Mouse (Mus musculus) hindbrain, embryonic 16.5 days (tissue): ENCODE measurements around the gene Rbck1. TPM values are rescaled to one million over a fixed set of nuclear protein-coding genes. Genes with fewer than 3 reads are reported as not detected.
"Not testable (repeated sequence)": the region's sequence is repeated elsewhere in the genome, so short reads cannot be mapped to it uniquely, and the experiment has no call there.

Experiments used
- ATAC-seq: fragments of 200-750 bp; cut with Nextera tagmentation; 2 replicates; pipeline ENCODE4 v1.8.0; 2017; ENCODE audit warnings: moderate TSS enrichment, moderate library complexity
- H3K27ac ChIP-seq: fragments of 300-500 bp; sonication (generic); 2 replicates; pipeline ENCODE4 v1.5.1; 2014; ENCODE audit warnings: low read depth, mild to moderate bottlenecking, control low read depth, low read length, moderate library complexity
- H3K27me3 ChIP-seq: fragments of 300-500 bp; sonication (generic); replicated peaks from 2 replicates; pipeline ENCODE4 v1.6.1; 2014; ENCODE audit warnings: low read length; ENCODE audit not compliant: control insufficient read depth, insufficient read depth
- H3K36me3 ChIP-seq: fragments of 300-500 bp; sonication (generic); 2 replicates; pipeline ENCODE4 v1.6.1; 2014; ENCODE audit warnings: mild to moderate bottlenecking, low read length, moderate library complexity, mixed read lengths; ENCODE audit not compliant: control insufficient read depth, insufficient read depth
- H3K4me1 ChIP-seq: fragments of 300-500 bp; sonication (generic); 2 replicates; pipeline ENCODE4 v1.6.1; 2014; ENCODE audit warnings: low read depth, low read length; ENCODE audit not compliant: control insufficient read depth, insufficient read depth
- H3K4me2 ChIP-seq: fragments of 300-500 bp; sonication (generic); 2 replicates; pipeline ENCODE4 v1.6.1; 2014; ENCODE audit warnings: mild to moderate bottlenecking, low read length, control low read depth, moderate library complexity
- H3K4me3 ChIP-seq: fragments of 300-500 bp; sonication (generic); 2 replicates; pipeline ENCODE4 v1.5.1; 2014; ENCODE audit warnings: mild to moderate bottlenecking, low read length, control low read depth, moderate library complexity
- H3K9ac ChIP-seq: fragments of 300-500 bp; sonication (generic); 2 replicates; pipeline ENCODE4 v1.6.1; 2014; ENCODE audit warnings: low read depth, mild to moderate bottlenecking, control low read depth, low read length, moderate library complexity
- H3K9me3 ChIP-seq: fragments of 300-500 bp; sonication (generic); 2 replicates; pipeline ENCODE4 v1.6.1; 2014; ENCODE audit warnings: mild to moderate bottlenecking, low read length, moderate library complexity; ENCODE audit not compliant: control insufficient read depth
- WGBS: fragments of 180-500 bp; shearing (Covaris S2); extraction: QIAGEN DNeasy Blood & Tissue Kit; methylation state at CpG from one replicate; pipeline ENCODE4 v1.1.7; 2014; 5-methylcytosine and 5-hydroxymethylcytosine counted together
- polyA plus RNA-seq: library from polyadenylated mRNA; unstranded; fragments of >200 nt; fragmentation: Nextera tagmentation; extraction: Ambion mirVana; gene quantifications from 2 replicates; pipeline ENCODE4 v1.2.1, GENCODE M21; 2015

The Rbck1 gene
- polyA plus RNA-seq, 1 experiment from 2014 or later, result 92.1 TPM

DNA sequence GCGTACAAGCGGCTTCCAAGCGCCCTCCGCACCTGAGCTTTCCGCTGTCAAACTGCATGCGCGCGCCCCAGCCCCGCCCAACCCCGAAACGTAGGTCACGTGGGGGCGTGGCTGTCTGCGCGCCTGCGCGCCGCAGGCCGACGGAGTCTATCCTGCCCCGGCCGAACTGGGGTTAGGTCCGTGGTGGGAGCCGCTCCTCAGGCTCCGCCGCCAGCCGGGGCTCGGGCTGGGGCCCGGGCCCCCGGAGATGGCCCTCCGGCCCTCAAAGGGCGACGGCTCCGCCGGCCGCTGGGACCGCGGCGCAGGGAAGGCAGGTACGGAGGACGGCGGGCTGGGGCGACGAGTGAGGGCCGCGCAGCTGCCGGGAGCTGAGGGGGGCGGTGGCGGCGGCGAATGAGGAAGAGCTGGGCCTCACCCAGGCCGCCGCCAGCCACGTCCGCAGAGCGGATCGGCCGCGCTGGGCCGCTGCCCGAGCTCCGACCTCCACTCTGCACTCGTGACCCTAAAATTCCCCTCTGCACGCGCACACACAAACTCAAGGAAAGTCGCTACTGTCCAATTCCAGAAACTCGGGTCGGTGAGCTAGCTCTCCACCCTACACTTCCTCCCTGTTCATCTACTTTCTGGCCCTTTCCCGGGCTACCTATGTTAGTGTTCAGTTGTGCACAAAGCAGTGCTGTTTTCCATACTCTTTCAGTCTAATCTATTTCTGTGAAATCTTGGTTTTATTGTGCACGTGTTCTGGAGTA, 38.6 kb downstream of the Rbck1 start, which contains the start of gene Tbc1d20:
Gene Tbc1d20, plus strand, starts transcription at position 102 of the 749 bp plus-strand sequence.
- H3K4me1 ChIP-seq, result peaks cover 14% of the 10 kb centered on the region
- under 1% methylated on average over 67 of the region's 70 CpGs for WGBS
- H3K27me3 ChIP-seq, result no peaks in the 10 kb centered on the region
- ATAC-seq, result peak; percentile 97
- H3K36me3 ChIP-seq, result no peaks in the 10 kb centered on the region; the same call in 1 of the 2 replicates
- H3K9ac ChIP-seq, result peak within 1 kb of the TSS; percentile 100
- peak within 1 kb of the TSS; percentile 89 for H3K27ac ChIP-seq
- peak within 1 kb of the TSS; percentile 98 for H3K4me3 ChIP-seq
- H3K4me2 ChIP-seq, result peak within 1 kb of the TSS; percentile 94
- H3K9me3 ChIP-seq, result no peaks in the 10 kb centered on the region

DNA sequence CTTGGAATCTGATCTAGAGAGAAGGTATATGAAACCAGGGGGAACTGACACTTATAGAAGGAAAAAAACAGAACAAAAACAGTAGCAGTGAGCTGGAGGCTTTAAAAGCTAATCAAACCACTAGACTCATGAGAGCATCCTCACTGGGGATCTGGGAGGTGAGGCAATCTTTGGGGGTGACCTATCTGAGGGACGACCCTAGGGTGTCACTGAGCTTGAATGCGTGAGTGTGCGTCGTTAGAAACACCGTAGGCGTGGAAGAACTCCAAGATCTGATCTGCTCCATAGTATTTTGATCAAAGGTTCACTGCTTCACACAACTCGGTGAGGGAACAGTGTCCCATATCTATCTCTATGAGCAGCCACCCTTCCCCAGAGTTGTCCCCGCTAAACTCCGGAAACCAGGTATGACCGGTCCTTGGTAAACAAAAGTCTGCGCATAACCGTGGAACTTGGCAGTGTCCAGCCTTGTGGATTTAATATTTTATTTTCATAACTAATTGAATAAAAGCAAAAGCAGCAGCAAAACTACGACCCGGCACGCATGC, 39.2 kb downstream of the Rbck1 start:
- no peaks in the 10 kb centered on the region for H3K36me3 ChIP-seq
- H3K4me2 ChIP-seq, result peak overlapping the region; percentile 94
- H3K4me1 ChIP-seq, result peaks cover 14% of the 10 kb centered on the region
- peak overlapping the region; percentile 74 for H3K27ac ChIP-seq
- peak overlapping the region; percentile 65 for H3K9ac ChIP-seq
- H3K9me3 ChIP-seq, result no peaks in the 10 kb centered on the region
- WGBS, result 0% methylated on average over 15 of the region's 15 CpGs
- ATAC-seq, result peak; percentile 78
- H3K4me3 ChIP-seq, result peak overlapping the region; percentile 98
- H3K27me3 ChIP-seq, result no peaks in the 10 kb centered on the region

DNA sequence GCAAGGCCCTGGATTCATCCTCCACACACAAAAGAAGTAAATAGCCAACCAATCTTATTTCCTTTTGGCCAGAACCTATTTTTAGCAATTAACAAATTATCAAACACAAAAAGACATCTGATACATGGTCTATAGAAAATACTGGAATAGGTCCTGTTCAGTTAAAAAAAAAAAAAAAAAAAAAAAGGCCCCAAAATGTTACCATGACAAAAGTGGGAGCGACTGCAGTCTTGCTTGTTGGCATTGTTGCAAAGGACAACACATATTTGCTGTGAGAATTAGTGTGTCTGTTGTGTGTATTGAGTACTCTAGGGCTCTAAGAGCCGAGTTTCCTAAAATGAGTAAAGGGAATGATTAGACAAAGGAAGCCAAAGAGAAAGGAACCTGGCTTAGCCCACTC, 40.0 kb downstream of the Rbck1 start:
- Histone ChIP-seq H3K36me3 (no peaks in the 10 kb centered on the region), H3K9ac (no peak overlapping the region), H3K27ac (no peak overlapping the region), H3K9me3 (no peaks in the 10 kb centered on the region), H3K27me3 (no peaks in the 10 kb centered on the region), H3K4me1 (peaks cover 14% of the 10 kb centered on the region), H3K4me2 (no peak overlapping the region), H3K4me3 (no peak overlapping the region)
- ATAC-seq, result no peak
- WGBS, result 60% methylated on average over 2 of the region's 2 CpGs

DNA sequence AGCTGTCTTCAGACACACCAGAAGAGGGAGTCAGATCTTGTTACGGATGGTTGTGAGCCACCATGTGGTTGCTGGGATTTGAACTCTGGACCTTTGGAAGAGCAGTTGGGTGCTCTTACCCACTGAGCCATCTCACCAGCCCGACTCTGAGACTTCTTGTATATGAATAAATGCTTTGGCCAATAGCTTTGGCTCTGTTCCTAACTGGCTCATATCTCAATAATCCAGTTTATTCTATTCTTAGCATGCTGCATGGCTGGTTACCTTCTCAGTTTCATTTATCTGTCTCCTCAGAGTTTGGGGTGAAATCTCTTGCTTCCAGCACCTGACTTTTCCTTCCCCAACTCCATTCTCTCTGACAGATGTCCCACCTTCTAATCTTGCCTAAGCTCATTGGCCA, 42.8 kb downstream of the Rbck1 start:
- H3K4me3 ChIP-seq, H3K4me2 ChIP-seq, H3K27ac ChIP-seq, ATAC-seq, H3K9me3 ChIP-seq, H3K27me3 ChIP-seq, H3K4me1 ChIP-seq, H3K36me3 ChIP-seq, H3K9ac ChIP-seq: not testable (repeated sequence)
- WGBS, result 93% methylated on average over 1 of the region's 2 CpGs

DNA sequence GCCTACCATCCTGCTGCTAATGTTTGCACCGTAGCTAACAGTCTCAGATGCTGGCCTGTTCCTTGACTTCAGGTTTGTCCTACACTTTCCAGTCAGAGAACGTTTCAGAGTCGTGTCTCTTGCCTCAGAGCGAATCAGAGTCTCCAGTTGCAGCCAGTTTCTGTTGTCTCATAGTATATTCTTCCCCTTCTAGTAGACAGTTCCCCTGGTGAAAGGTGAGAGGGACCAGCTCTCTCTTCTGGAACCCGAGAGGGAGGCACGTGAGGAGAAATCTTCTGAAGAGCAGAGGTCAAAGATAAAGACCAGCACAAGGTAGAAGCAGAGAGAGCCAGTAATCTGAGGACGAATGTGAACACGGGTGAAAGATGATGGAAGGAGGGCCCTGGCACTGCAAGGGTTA, 44.4 kb downstream of the Rbck1 start:
- no peak for ATAC-seq
- no peak overlapping the region for H3K4me2 ChIP-seq
- WGBS, result 85% methylated on average over 8 of the region's 8 CpGs
- peaks cover 12% of the 10 kb centered on the region; the same call in 1 of the 2 replicates for H3K36me3 ChIP-seq
- no peaks in the 10 kb centered on the region for H3K4me1 ChIP-seq
- H3K9ac ChIP-seq, result no peak overlapping the region
- H3K27me3 ChIP-seq, result no peaks in the 10 kb centered on the region
- H3K27ac ChIP-seq, result no peak overlapping the region
- no peak overlapping the region for H3K4me3 ChIP-seq
- H3K9me3 ChIP-seq, result no peaks in the 10 kb centered on the region

DNA sequence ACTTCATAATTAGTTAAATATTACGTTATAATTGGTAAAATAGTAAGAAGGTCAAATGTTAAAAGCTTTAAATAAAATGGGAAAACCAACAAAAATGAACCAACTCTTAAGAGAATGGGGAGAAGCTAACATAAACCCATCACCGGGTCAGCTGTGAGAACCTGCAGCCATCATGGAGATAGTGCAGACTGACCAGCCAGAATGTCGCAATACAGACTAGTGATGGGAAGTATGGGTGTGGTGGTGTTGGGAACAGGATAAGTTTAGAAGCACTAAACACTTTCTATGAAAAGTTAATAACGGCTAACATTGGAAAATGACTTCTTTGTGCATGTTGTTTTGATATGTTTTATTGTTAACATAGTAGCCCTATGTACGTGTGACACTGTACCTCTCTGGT, 44.9 kb downstream of the Rbck1 start:
- Histone ChIP-seq H3K36me3 (peaks cover 17% of the 10 kb centered on the region), H3K27ac (no peak overlapping the region), H3K4me2 (no peak overlapping the region), H3K4me3 (no peak overlapping the region), H3K9me3 (no peaks in the 10 kb centered on the region), H3K27me3 (no peaks in the 10 kb centered on the region), H3K4me1 (no peaks in the 10 kb centered on the region), H3K9ac (no peak overlapping the region)
- WGBS, result 94% methylated on average over 5 of the region's 5 CpGs
- ATAC-seq, result no peak

DNA sequence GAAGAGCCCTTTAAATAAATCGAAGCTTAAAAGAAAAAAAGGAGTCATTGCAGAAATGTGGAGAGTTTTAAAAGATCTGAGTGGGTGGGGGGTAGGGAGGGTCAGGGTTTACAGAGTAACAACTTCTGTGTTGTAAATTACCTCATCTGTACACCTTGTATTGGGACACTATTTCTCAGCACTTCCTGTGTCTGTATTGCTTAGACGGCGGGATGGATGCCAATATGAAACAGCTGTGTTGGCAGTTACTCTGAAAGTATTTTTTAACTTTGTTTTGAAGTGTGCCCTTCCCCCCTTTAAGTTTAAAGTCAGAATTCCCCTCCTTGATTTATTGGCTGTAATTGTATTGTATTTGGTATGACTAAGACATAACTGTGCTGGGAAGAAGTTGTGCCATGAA, 51.0 kb downstream of the Rbck1 start:
- Histone ChIP-seq H3K27me3 (no peaks in the 10 kb centered on the region), H3K36me3 (peaks cover 30% of the 10 kb centered on the region), H3K9me3 (no peaks in the 10 kb centered on the region), H3K27ac (no peak overlapping the region), H3K4me2 (no peak overlapping the region), H3K4me3 (no peak overlapping the region), H3K4me1 (no peaks in the 10 kb centered on the region), H3K9ac (no peak overlapping the region)
- ATAC-seq, result no peak
- 96% methylated on average over 3 of the region's 3 CpGs for WGBS

DNA sequence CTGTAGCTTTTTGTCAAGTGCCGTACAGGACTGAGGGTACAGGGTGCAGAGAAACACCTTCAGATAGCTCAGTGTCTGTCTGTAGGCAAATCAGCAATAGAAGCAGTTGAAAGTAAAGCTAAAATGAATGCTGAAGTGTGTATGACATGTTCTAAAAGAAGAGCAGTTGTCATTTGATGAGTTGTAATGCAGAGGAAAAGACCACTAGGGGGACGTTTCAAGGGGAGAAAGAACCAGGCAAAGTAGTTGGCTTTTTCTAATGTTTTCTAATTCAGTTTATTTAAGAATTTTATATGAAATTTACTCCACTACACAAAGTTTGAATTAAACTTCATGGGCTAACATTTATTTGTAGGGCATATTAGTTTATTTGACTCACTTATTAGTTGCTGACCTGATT, 58.8 kb downstream of the Rbck1 start:
- no peak overlapping the region for H3K27ac ChIP-seq
- H3K4me3 ChIP-seq, result no peak overlapping the region
- no peaks in the 10 kb centered on the region for H3K27me3 ChIP-seq
- no peaks in the 10 kb centered on the region for H3K9me3 ChIP-seq
- H3K36me3 ChIP-seq, result peaks cover 17% of the 10 kb centered on the region
- no peaks in the 10 kb centered on the region for H3K4me1 ChIP-seq
- no peak overlapping the region for H3K9ac ChIP-seq
- H3K4me2 ChIP-seq, result no peak overlapping the region
- WGBS, result 91% methylated on average over 2 of the region's 2 CpGs
- no peak for ATAC-seq
